Mouse (Mus musculus) cerebellum, adult 2 months (tissue): Measurements from ENCODE around the gene Fbxo39.

Experiments
- CTCF ChIP-seq: fragments of 200-500 bp; IDR thresholded peaks from 2 replicates; pipeline ENCODE4 v1.5.1; 2011; ENCODE audit warnings: low read depth, mild to moderate bottlenecking, control low read depth, low read length, moderate library complexity, borderline replicate concordance; ENCODE audit not compliant: insufficient read depth
- POLR2A ChIP-seq: fragments of 200-500 bp; IDR thresholded peaks from 2 replicates; pipeline ENCODE4 v1.6.1; 2011; ENCODE audit warnings: low read length, control low read depth, borderline replicate concordance; ENCODE audit not compliant: insufficient read depth

GRCm38 (mm10) chr11:72343904-72344303 is 29.7 kb downstream of the Fbxo39 start:
- TF ChIP-seq CTCF (peak; percentile 36), POLR2A (no peak)
